Mouse (Mus musculus): ENCODE data around the gene Ptf1a. TPM values are rescaled to one million over a fixed set of nuclear protein-coding genes. Genes with fewer than 3 reads are reported as not detected.

Ptf1a gene
- not detected in 2 replicates for polyA plus RNA-seq (2012; rRNA removed)

GRCm38 (mm10) chr2:19444931-19445831, at the start of gene Ptf1a:
Gene Ptf1a (plus strand): TSS chr2:19445663.
- no peaks in the 10 kb centered on the region for H3K4me1 ChIP-seq (ENCODE audit: control insufficient read depth, insufficient read depth, low read length)
- no peak for TF ChIP-seq POLR2A (IDR thresholded peaks at IDR 0.05; ENCODE audit: extremely low read depth, insufficient read depth, low read length)
- TF ChIP-seq CTCF (IDR thresholded peaks at IDR 0.05; ENCODE audit: extremely low read depth, insufficient read depth, low read length), result no peak
- H3K27ac ChIP-seq (ENCODE audit: insufficient read depth, low read length), result no peak within 1 kb of the TSS
- no peak within 1 kb of the TSS for H3K4me3 ChIP-seq (ENCODE audit: insufficient read depth, low read length)

GRCm38 (mm10) chr2:19405409-19405808, 40.1 kb upstream of the Ptf1a start:
- H3K27ac ChIP-seq (ENCODE audit: insufficient read depth, low read length), result no peak overlapping the region
- no peak for TF ChIP-seq CTCF (IDR thresholded peaks at IDR 0.05; ENCODE audit: extremely low read depth, insufficient read depth, low read length)
- no peak for TF ChIP-seq POLR2A (IDR thresholded peaks at IDR 0.05; ENCODE audit: extremely low read depth, insufficient read depth, low read length)
- no peak overlapping the region for H3K4me3 ChIP-seq (ENCODE audit: insufficient read depth, low read length)
- no peaks in the 10 kb centered on the region for H3K4me1 ChIP-seq (ENCODE audit: control insufficient read depth, insufficient read depth, low read length)

GRCm38 (mm10) chr2:19406531-19406930, 38.9 kb upstream of the Ptf1a start:
- TF ChIP-seq CTCF (IDR thresholded peaks at IDR 0.05; ENCODE audit: extremely low read depth, insufficient read depth, low read length) (no peak), POLR2A (IDR thresholded peaks at IDR 0.05; ENCODE audit: extremely low read depth, insufficient read depth, low read length) (no peak)
- Histone ChIP-seq H3K4me1 (ENCODE audit: control insufficient read depth, insufficient read depth, low read length) (no peaks in the 10 kb centered on the region), H3K27ac (ENCODE audit: insufficient read depth, low read length) (no peak overlapping the region), H3K4me3 (ENCODE audit: insufficient read depth, low read length) (no peak overlapping the region)

- Histone ChIP-seq H3K4me1 (ENCODE audit: control insufficient read depth, insufficient read depth, low read length) (no peaks in the 10 kb centered on the region; the same call in 1 of the 2 replicates), H3K27ac (ENCODE audit: insufficient read depth, low read length) (no peak overlapping the region), H3K4me3 (ENCODE audit: insufficient read depth, low read length) (peak overlapping the region; percentile 19)
- TF ChIP-seq POLR2A (IDR thresholded peaks at IDR 0.05; ENCODE audit: extremely low read depth, insufficient read depth, low read length) (no peak), CTCF (IDR thresholded peaks at IDR 0.05; ENCODE audit: extremely low read depth, insufficient read depth, low read length) (peak; percentile 64)
Observed at GRCm38 (mm10) chr2:19414222-19414965, 31.1 kb upstream of the Ptf1a start.

GRCm38 (mm10) chr2:19415063-19415521, 30.4 kb upstream of the Ptf1a start:
- TF ChIP-seq POLR2A (IDR thresholded peaks at IDR 0.05; ENCODE audit: extremely low read depth, insufficient read depth, low read length) (no peak), CTCF (IDR thresholded peaks at IDR 0.05; ENCODE audit: extremely low read depth, insufficient read depth, low read length) (peak; percentile 29; the same call in 1 of the 2 replicates)
- no peak overlapping the region for H3K27ac ChIP-seq (ENCODE audit: insufficient read depth, low read length)
- no peaks in the 10 kb centered on the region; the same call in 1 of the 2 replicates for H3K4me1 ChIP-seq (ENCODE audit: control insufficient read depth, insufficient read depth, low read length)
- H3K4me3 ChIP-seq (ENCODE audit: insufficient read depth, low read length), result peak overlapping the region; percentile 19; the same call in 1 of the 2 replicates

GRCm38 (mm10) chr2:19416066-19416465, 29.4 kb upstream of the Ptf1a start:
- H3K4me3 ChIP-seq (ENCODE audit: insufficient read depth, low read length), result no peak overlapping the region
- TF ChIP-seq CTCF (IDR thresholded peaks at IDR 0.05; ENCODE audit: extremely low read depth, insufficient read depth, low read length), result no peak
- no peak for TF ChIP-seq POLR2A (IDR thresholded peaks at IDR 0.05; ENCODE audit: extremely low read depth, insufficient read depth, low read length)
- H3K4me1 ChIP-seq (ENCODE audit: control insufficient read depth, insufficient read depth, low read length), result no peaks in the 10 kb centered on the region; the same call in 1 of the 2 replicates
- H3K27ac ChIP-seq (ENCODE audit: insufficient read depth, low read length), result no peak overlapping the region

GRCm38 (mm10) chr2:19419686-19420345, 25.6 kb upstream of the Ptf1a start:
- Histone ChIP-seq H3K4me3 (ENCODE audit: insufficient read depth, low read length) (no peak overlapping the region), H3K4me1 (ENCODE audit: control insufficient read depth, insufficient read depth, low read length) (no peaks in the 10 kb centered on the region; the same call in 1 of the 2 replicates), H3K27ac (ENCODE audit: insufficient read depth, low read length) (no peak overlapping the region)
- TF ChIP-seq POLR2A (IDR thresholded peaks at IDR 0.05; ENCODE audit: extremely low read depth, insufficient read depth, low read length) (no peak), CTCF (IDR thresholded peaks at IDR 0.05; ENCODE audit: extremely low read depth, insufficient read depth, low read length) (no peak)

- TF ChIP-seq POLR2A (IDR thresholded peaks at IDR 0.05; ENCODE audit: extremely low read depth, insufficient read depth, low read length), result no peak
- no peak for TF ChIP-seq CTCF (IDR thresholded peaks at IDR 0.05; ENCODE audit: extremely low read depth, insufficient read depth, low read length)
- Histone ChIP-seq H3K4me3 (ENCODE audit: insufficient read depth, low read length) (no peak overlapping the region), H3K27ac (ENCODE audit: insufficient read depth, low read length) (no peak overlapping the region), H3K4me1 (ENCODE audit: control insufficient read depth, insufficient read depth, low read length) (no peaks in the 10 kb centered on the region)
Observed at GRCm38 (mm10) chr2:19422226-19422625, 23.2 kb upstream of the Ptf1a start.

GRCm38 (mm10) chr2:19423086-19423485, 22.4 kb upstream of the Ptf1a start:
- Histone ChIP-seq H3K27ac (ENCODE audit: insufficient read depth, low read length) (no peak overlapping the region), H3K4me3 (ENCODE audit: insufficient read depth, low read length) (no peak overlapping the region), H3K4me1 (ENCODE audit: control insufficient read depth, insufficient read depth, low read length) (no peaks in the 10 kb centered on the region)
- TF ChIP-seq CTCF (IDR thresholded peaks at IDR 0.05; ENCODE audit: extremely low read depth, insufficient read depth, low read length) (no peak), POLR2A (IDR thresholded peaks at IDR 0.05; ENCODE audit: extremely low read depth, insufficient read depth, low read length) (no peak)

Data from cortical plate, adult 2 months (tissue).